Mouse (Mus musculus) right cerebral cortex, adult 2 months (tissue): ENCODE data around the gene Dap.
A peak's percentile ranks its signal among the peaks of the same experiment; 100 is the strongest.

Experiments
- DNase-seq, 2 experiments: peaks; one replicate each; pipeline ENCODE4 v3.0.0; 2021 to 2022; ENCODE audit warnings: low spot score in 2 of 2

The Dap gene

DNA sequence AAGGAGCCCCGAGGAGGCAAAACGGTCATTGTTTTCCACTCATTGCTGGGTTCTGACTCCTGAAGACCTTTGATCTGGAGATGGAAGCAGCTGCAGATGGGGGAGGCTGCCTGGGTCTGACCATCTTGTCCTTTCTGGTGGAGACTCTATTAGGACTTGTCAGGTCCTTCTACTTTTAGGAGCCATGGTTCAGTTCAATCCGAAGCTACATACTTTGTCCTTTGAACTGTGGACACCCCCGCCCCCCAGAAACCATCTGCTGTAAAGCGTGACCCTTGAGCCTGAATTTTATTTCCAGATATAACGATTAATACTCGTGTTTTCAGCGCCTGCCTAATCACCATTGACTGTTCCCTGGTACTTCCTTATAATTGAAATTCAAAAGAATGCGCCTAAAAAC lies 38.2 kb downstream of the Dap start:
- no peak for DNase-seq

DNA sequence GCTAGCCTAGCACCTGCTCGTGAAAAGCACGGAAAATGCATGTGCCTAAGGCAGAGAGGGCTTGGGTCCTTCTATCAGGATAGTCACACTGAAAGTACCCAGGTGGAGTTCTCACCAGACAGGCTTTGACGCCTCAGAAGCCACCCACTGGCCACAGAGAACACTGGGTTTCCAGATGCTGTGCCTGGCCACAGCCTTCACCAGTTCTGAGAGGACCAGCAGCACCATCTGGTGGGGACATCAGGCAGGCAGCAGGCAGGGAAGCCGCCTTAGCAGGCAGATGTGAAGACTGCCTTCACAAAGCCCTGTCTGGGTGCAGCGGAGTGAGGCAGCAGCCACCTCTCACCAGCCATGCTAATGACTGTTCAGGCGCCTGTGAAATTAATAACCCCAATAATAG lies 40.7 kb downstream of the Dap start:
- DNase-seq = peak; percentile 91 to 93

DNA sequence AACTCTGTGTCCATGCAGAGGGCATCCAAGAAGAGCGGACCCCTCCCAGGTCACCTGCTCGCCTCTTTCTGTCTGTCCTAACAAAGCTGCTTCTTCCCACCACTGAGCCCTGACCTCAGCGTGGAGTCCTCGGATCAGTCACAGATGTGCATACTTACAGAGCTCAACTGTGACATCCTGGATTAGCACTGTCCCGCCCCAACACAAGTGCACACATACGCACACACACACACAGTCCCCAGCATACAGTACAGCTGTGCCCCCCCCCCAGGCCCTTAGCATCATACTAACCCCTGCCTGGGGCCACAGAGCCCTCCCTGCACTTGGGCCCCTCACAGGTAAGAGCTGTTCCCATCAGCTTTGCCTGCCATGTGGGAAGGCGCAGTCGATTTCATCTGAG lies 41.3 kb downstream of the Dap start:
- DNase-seq = no peak

DNA sequence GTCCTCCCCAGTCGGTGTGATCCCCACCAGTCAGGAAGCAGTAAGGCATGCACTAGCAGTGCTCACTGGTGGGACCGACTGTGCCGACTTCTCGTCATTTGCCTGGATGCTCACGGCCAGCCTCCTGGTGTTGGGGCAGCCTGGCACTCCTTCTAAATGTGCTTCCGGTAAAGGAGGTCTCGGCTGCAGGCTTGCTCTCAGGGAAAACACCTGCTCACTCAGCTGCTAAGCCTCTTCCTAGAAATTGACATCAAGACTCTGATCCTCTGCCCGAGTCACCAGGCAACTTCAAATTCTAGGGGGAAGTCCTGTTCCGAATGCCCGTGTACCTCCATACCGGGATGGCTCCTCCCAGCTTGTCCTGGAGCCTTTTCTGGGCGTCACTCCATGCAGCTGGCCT lies 41.7 kb downstream of the Dap start:
- DNase-seq = no peak

DNA sequence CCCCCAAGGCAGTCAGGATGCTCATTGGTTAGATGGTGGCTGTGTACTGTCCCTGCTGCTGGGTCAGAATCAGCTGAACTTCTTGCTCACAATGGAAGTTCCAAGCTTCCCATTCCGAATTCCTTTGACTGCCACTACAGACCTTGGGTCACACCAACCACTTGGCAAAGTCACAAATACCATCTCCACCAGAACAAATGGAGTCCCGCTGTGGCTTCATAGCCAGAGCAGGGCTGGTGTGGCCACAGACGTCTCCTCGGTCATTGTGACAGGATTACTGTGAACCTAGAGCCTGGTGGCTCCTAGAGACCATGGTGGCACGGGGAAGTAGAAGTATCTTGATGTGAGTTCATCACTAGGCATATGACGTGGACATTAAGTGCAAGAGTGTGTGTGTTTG lies 44.0 kb downstream of the Dap start:
- no peak for DNase-seq

DNA sequence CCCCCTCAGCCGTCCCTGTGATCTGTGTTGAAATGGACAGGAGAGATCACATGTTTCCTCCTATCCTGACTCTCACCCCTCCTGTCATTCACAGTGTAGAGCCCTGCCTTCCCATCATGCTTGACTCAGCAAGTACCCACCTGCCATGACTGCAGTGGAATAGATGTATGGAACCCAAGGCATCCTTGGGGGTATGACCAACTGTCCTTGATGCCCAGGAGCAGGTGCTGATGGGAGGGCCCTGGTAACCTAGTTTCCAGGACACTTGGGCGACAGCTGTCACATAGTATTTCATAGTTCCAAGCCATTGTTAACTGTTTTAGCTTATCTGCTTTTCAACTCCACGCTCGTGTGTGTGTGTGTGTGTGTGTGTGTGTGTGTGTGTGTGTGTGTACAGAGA lies 45.4 kb downstream of the Dap start:
- no peak for DNase-seq

DNA sequence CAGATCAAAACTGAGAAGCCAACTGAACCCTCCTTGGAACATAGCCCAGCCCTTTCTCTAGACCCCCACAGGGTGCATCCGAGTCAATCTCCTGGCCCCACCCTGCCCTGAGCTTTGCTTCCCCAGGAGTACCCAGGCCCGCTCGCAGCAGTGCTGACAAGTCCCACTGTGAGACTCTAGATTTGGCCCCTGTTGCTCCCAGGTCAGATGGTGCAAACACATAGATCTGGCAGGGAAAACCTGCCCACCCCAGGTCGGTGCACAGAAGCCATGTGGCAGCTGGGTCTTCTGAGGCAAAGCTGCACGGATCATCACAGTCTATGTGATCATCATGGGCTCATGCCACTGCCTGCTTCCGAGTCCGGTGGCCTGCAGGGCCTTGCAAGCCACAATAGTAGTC lies 48.6 kb downstream of the Dap start:
- DNase-seq = no peak

DNA sequence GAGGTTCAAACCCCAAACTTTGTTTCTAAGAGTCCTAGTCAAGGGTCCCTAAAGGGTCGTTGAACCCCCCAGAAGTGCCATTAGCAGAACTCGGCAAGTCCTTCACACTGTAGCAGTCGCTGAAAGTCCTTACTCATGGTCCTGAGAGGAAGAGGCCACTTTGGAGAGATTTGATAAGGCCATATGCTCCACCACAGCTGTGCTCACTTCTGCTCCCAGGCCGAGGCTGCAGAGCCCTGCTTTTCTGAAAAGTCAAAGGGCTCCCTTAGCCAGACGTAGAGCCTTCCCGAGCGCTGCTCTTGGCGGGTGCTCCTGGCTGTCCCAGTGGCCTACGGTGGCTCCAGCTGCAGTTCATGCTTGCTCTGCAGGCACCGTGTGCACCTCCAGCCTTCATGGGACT lies 49.4 kb downstream of the Dap start:
- DNase-seq = no peak

DNA sequence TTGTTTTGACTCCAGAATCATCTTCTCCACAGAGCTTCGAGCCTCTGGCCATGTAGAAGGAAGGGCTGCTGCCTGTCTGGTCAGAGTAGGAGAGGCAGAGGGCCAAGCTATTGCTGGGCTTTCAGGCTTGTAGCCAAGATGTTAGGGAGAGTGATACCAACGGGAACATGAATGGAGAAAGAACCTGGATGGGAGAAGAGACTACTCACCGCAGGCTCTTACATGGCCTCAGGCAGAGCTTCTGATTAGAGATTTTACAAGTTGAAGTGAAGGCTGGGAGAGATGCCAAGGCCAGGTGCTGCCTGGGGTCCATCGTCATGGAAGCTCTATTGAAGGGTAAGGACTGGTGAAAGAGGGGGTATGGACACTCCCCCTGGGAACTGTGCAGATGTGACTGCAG lies 54.0 kb downstream of the Dap start:
- no peak for DNase-seq

DNA sequence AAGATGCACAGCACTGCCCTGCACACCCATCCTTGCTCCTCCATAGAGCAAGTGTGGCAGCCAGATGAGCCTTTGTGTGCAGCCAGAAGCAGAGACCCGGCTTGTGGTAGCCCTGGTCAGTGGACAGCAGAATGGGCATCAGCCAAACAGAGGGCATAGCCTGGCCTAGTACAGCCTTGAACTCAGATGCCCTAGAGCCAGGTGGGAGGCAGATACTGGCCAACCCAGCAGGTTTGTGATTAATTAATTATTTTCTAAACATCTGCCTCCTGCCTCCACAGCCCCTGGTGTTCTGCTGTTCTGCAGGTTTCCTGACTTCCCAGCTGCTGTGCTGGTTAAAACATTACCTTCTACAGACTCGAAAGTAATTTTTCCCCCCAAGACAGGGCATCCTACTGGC lies 55.0 kb downstream of the Dap start:
- no peak for DNase-seq

DNA sequence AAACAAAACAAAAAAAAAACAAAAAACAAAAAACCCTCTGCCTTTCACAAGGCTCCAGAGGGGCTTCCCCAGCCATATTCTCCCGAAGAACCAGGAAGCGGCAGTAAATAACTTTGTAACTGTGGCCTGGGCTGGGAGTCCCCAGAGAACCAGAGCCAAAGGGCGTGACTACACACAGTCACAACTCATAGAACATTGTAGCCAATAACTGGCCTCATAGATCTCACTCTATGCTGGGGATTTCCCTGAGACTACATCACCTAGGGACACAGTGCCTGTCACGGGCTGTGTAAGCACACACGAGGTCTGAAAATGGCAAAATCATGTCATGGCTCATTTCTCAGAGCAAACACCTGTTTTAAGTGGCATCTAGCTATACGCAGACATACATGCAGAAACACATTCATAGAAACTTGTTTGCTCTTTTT lies 55.5 kb downstream of the Dap start:
- DNase-seq = no peak

DNA sequence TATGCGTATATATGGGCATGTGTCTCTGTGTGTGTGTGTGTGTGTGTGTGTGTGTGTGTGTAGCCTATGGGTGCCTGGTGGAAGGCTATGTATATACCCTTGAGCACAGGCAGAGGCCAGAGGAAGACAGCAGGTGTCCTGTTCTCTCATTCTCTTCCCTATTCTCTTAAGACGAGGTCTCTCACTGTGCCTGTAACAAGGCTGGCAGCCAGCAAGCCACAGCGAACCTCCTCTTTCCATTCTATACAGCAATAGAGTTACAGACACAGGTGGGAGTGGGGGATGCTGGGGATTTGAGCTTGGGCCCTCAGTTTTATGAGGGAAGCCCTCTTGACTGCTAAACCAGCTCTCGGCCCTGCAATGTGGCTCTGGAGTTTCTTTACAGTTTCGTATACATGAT lies 55.9 kb downstream of the Dap start:
- DNase-seq = no peak

DNA sequence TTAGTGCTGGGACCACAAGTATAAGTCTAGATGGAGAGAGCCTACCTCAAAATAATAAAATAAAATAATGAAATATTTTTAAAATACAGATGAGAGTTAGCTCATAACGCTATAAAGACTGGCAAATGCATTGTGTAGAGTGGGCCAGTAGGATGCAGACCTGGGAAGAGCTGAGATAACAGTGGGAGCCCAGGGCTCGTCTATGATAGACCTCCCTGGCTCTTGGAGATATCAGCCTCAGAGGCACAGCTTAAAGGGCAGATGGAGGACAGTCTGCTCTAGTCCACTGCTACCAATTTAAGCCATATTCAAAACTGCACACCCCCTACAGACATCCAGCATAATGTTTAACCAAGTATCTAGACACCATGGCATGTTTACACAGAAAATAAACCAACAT lies 56.6 kb downstream of the Dap start:
- DNase-seq = no peak

DNA sequence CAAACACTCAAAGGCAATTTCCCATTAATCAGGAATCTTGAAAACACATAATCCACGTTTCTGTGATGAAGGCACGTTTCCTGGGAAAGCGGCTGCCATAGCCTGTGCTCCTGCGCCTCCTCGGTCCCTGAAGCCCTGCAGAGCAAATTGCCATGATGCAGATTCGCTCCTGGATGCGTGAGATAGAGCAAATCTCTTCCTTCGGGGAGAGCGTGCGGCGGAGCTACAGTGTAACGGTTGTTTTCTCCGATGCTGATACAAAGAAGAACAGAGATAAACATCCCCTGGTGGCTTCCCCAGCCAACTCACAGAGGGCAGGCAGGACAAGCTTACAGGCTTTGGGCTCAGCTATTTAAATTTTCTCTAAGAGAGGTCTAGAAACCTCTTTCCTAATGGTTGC lies 57.7 kb downstream of the Dap start:
- DNase-seq = no peak

DNA sequence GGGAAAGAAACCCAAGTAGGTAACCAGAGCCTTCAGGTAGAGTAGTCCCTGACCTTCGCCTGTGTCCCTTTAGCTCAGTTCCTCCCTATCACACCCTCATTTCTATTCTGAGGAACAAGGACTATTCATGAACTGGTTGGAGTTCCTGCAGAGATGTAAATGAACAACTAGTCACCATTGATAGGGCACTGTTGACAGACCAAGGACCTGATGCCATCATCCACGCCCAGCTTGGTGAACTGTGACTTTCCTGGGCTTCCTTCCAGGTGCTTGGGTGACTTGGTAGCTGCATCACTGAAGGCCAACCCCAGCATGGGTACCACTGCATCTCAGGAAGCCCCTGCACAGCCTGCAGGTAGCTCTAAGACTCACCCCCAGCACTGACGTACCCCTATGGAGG lies 58.2 kb downstream of the Dap start:
- no peak for DNase-seq

DNA sequence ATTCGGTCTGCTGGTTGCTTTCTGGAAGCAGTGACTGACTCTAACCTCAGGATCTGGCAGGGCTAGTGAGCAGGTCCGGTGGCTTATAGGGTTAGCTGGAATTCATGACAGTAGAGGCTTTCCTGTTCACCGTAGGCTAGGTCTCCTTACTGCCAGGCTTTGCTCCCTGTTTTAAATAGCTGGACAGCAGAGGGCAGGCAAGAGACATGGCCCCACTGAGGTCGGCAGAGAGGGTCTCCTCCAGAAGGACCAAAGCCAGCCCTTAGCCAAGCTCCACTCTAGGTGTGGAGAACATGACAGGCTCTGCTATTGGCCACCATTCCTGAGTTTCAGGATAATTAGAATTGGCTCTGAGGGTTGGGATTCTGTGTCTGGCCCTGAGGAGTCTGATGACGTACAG lies 60.0 kb downstream of the Dap start:
- no peak for DNase-seq

DNA sequence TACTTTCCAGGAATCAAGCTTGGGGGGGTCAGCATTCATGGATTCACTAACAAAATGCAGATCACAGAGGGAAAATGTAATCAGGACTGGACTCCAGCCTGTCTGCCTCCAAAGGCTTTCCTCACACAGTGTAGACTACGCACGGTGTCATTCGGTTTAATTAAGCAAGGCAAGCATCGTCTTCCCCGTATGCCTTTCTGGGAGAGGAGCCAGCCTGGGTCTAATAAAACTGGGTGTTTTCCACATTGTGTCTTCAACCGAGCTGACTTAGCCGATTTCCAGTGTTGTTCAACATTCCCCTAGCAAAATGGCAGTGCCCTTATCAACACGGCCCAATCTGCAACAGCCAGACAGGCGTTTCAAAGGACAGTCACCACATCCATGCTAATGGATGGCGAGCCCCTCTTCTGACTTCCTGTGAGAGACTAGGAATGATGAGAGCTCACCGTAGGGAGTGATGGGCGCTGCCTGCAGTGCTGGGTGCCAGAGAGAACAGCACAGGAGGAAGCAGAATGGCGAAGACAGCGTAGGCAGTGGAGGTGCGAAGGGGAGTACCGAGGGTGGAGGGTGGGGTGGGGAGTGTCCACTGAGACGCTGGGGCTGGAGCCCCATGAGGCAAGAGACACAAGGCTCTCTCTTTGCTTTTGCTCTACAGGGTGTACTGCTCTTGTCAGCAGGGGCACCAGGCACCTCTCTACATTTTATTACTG lies 61.0 kb downstream of the Dap start:
- DNase-seq = peak; percentile 22 to 44

DNA sequence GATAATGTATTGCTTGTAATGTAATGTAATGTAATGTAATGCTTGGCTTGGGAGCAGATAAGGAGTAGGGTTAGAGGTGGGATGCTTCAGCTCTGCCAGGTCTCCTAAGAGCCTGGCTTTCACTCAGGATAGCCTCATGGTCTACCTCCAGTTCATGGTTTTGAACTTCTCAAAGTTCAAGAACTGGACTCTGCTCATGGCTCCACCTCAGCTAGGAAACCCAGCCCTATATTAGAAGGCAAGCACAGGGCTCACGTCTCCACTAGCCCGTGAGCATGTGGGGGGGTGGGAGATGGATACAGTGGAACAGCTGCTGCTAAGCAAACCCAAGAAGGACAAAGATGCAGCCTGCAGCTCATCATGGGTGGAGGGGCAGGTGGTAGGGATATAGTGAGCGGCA lies 61.6 kb downstream of the Dap start:
- no peak for DNase-seq

DNA sequence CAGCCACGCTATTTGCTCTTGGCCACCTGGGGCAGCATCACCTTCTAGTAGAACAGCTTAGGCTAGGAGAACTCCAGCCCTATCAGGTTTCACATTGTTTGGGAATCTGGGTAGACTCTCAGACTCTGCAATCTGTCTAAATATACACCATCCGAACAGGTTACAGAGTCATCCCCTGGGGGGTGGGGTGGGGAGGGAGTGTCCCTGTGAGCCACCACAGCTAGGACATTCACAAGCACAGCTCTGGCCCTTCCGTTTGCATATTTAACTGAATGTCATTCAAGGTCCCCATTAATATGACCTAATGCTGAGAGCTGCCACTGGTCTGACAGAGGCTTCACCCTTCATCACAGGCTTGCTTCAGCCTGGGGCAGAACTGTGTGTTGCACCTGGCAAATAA lies 68.5 kb downstream of the Dap start:
- no peak for DNase-seq

DNA sequence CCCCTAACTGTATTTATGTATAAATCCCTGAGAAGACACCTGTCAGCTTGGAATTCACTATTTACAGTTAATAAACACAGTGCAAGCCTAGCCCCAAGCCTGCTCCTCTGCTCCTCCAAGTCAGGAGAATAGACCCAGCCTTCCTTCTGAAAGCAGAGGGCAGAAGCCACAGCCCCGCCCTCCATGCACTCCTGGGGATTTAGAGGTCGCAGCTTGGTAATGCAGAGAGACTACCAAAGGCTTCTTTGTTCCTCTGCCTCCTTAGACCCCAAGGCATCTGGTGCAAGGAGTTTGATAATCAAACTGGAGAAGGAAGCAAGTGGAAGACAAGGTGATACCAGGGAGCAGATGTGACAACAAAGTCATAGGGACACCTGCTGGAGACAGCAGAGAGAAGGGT lies 70.2 kb downstream of the Dap start:
- no peak for DNase-seq

DNA sequence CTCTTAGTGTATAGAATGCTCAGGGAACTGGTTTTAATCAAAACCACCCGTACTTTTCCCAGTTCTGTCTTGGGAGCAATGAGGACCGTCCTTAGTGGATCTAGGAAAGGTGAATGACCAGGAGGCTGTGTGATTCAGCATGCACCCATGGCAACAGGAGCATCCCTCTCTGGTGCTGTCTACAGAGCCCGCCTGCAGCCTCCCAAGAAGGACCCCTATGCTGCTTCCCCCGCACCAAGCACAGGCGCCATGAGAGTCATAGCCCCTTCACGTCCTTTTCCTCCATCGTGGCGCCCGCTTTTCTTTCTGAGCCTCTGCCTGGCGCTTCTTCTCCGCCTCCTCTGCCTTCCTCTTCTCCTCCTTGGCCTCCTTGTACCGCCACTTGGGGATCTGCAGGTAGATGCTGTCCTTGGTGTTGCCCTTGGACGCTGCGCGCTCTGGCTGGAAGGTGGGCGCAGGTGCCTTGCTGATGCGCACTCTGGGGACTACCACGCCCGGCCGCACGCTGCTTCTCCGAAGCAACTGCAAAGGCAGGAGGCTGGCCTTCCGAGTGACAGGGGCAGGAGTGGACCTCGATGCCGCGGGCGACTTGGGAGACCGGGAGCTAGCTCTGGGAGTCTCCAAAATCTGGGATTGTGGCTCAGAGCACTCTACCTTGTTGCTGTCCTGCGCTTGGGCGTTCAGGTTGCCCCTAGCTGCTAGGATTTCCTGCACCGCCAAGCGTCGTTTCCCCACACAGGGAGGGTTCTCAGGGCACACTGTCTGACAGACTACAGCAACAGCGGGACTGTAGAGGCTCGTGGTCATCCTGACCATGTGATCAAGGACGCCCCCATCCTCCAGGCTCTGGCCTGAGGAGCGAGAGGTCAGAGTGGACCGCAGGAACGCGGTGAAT lies 73.0 kb downstream of the Dap start:
- DNase-seq = no peak

DNA sequence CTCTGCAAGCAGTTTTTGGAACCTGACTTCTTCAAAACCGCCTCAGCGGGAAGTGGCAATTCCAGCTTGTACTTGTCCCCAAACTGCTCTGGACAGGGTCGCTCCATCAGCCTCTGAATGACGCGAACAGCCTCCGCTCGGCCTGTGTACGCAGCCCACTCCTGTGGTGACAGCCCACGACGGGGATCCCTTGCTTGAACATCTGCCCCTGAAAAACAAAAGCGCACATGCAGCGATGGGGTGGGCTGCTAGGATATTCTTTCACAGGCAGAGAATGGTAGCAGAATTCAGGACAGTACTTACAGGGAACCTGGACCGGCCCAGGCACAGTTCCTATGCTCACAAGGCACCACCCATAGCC lies 73.6 kb downstream of the Dap start:
- no peak for DNase-seq

DNA sequence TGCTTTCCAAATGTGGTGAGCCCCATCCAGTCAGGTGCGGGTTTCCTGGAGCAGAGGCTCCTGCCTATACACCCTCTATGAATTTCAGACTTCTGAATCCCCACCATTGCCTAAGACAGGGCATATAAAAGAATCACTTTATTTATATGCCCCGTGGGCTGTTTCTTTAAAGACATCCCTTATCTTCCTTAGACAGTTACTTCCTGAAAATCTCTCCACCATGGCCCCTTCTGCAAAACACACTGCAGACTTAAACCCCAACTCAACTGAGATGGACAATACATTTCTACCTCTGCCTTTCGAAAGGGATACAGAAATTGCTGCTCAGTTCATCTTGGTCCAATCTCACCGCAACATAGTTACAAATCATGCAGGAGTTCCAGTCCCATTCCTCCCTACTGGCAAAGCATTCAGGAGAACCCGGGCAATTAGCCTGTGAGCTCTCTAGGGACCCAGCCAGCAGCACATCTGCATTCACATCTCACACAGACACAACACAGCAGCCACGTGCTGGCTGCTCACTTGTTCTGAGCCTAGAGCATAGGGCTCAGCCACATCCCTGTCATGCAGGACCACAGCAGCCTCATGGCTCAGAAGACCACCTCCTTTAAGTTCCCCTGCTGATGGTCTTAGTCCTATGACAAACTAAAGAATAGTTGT lies 75.3 kb downstream of the Dap start:
- no peak for DNase-seq
